Mouse (Mus musculus) kidney, embryonic 15.5 days (tissue): ENCODE results near the gene Hsf4. TPM values are rescaled to one million over a fixed set of nuclear protein-coding genes. Genes with fewer than 3 reads are reported as not detected.
"Not testable (repeated sequence)": the region's sequence is repeated elsewhere in the genome, so short reads cannot be mapped to it uniquely, and the experiment has no call there.

Source experiments
- ATAC-seq: fragments of 200-750 bp; cut with Nextera tagmentation; replicated peaks from 2 replicates; pipeline ENCODE4 v1.8.0; 2017; ENCODE audit warnings: moderate TSS enrichment; ENCODE audit not compliant: low FRiP score
- H3K27ac ChIP-seq: fragments of 300-500 bp; sonication (generic); 2 replicates; pipeline ENCODE4 v1.5.1; 2015; ENCODE audit warnings: mild to moderate bottlenecking, inconsistent platforms
- H3K27me3 ChIP-seq: fragments of 300-500 bp; sonication (generic); 2 replicates; pipeline ENCODE4 v1.6.1; 2015; ENCODE audit warnings: inconsistent platforms
- H3K36me3 ChIP-seq: fragments of 300-500 bp; sonication (generic); 2 replicates; pipeline ENCODE4 v1.6.1; 2015; ENCODE audit warnings: inconsistent platforms
- H3K4me1 ChIP-seq: fragments of 300-500 bp; sonication (generic); 2 replicates; pipeline ENCODE4 v1.6.1; 2015; ENCODE audit warnings: inconsistent platforms
- H3K4me2 ChIP-seq: fragments of 300-500 bp; sonication (generic); 2 replicates; pipeline ENCODE4 v1.6.1; 2015; ENCODE audit warnings: moderate library complexity, mild to moderate bottlenecking, inconsistent platforms
- H3K4me3 ChIP-seq: fragments of 300-500 bp; sonication (generic); replicated peaks from 2 replicates; pipeline ENCODE4 v1.5.1; 2015; ENCODE audit warnings: mild to moderate bottlenecking, inconsistent platforms
- H3K9ac ChIP-seq: fragments of 300-500 bp; sonication (generic); 2 replicates; pipeline ENCODE4 v1.6.1; 2015; ENCODE audit warnings: mild to moderate bottlenecking, inconsistent platforms
- H3K9me3 ChIP-seq: fragments of 300-500 bp; sonication (generic); replicated peaks from 2 replicates; pipeline ENCODE4 v1.6.1; 2016; ENCODE audit warnings: inconsistent platforms
- WGBS: fragments of 180-500 bp; shearing (Covaris S2); methylation state at CpG from one replicate; pipeline ENCODE4 v1.1.7; 2015; ENCODE audit warnings: mixed read lengths; 5-methylcytosine and 5-hydroxymethylcytosine counted together
- polyA plus RNA-seq: library from polyadenylated mRNA; unstranded; fragments of >200 nt; fragmentation: Nextera tagmentation; extraction: Ambion mirVana; gene quantifications from 2 replicates; pipeline ENCODE4 v1.2.1, GENCODE M21; 2015

Gene Hsf4
- polyA plus RNA-seq, 1 experiment from 2014 or later, result 0.12 TPM

DNA sequence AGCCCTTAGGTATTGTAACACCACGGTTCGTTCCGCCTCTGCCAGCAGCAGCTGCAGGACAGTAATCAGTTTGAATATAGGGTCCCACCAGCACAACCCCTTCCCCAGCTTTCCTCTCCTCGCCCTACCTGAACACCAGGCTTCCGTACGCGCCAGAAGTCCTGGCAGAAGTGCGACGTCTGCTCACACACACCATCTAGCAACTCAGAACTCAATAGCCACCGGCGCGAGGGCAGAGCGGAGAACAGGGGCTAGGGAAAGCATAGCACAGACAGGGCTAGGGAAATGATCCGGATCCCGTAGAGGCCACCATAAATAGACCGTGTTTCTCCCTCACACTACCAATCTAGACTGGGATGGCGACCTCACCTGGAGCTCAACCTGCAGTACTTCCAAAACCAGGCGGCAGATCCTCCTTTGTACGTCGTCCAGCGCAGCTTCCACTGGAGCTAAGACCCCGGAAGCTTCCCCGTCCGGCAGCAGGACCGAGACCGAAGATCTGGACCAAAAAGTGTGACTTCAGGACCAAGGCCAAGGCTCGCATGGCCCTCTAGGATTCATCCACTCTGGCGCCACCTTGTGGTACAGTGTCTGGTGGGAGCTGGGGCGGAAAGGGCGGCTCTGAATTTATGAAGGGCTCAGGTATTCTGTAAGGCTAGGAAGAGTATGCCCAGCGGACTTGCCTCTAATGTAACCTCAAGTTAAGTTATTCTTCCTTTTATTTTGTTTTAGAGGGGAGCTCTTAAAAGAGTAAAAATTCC lies 21.1 kb downstream of the Hsf4 start:
- no peak overlapping the region for H3K9ac ChIP-seq
- no peaks in the 10 kb centered on the region for H3K9me3 ChIP-seq
- H3K36me3 ChIP-seq, result no peaks in the 10 kb centered on the region
- H3K4me3 ChIP-seq, result peak overlapping the region; percentile 59
- WGBS, result 8% methylated on average over 31 of the region's 31 CpGs
- H3K4me2 ChIP-seq, result peak overlapping the region; percentile 87
- H3K27ac ChIP-seq, result no peak overlapping the region
- ATAC-seq, result no peak
- peaks cover 32% of the 10 kb centered on the region for H3K4me1 ChIP-seq
- H3K27me3 ChIP-seq, result peaks cover 11% of the 10 kb centered on the region

GRCm38 (mm10) chr8:105291364-105291763 lies 21.8 kb downstream of the Hsf4 start:
- not testable (repeated sequence) for H3K4me3 ChIP-seq, H3K9me3 ChIP-seq, H3K27ac ChIP-seq, H3K36me3 ChIP-seq, ATAC-seq, H3K4me2 ChIP-seq, H3K9ac ChIP-seq
- 82% methylated on average over 8 of the region's 8 CpGs for WGBS
- H3K27me3 ChIP-seq, result peaks cover 11% of the 10 kb centered on the region
- peaks cover 35% of the 10 kb centered on the region for H3K4me1 ChIP-seq

- not testable (repeated sequence) for ATAC-seq, H3K9me3 ChIP-seq, H3K4me2 ChIP-seq, H3K36me3 ChIP-seq, H3K4me3 ChIP-seq, H3K9ac ChIP-seq, H3K27ac ChIP-seq
- H3K4me1 ChIP-seq, result peaks cover 39% of the 10 kb centered on the region
- WGBS, result 68% methylated on average over 3 of the region's 3 CpGs
- peaks cover 11% of the 10 kb centered on the region for H3K27me3 ChIP-seq
Observed at GRCm38 (mm10) chr8:105291802-105292201, 22.2 kb downstream of the Hsf4 start.

DNA sequence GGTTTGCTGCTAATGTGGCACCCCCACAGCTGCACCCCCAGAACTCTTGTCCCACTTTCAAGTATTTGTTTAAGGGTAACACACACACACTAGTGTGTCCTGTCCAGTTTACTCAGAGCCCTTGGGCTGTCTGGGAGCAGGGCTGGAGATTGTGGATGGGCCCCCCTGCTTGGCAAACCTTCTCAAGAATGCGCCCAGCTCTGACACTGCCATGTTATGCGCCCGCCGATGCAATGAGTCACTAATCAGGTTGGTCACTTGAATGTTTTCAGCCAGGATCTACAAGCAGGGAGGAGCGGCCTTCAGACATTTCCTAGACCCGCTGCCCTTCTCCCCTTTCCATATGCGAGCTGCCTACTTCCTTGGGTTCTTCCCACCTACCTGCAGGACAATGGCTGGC lies 22.9 kb downstream of the Hsf4 start:
- no peak overlapping the region for H3K4me3 ChIP-seq
- H3K27ac ChIP-seq, result no peak overlapping the region
- peaks cover 11% of the 10 kb centered on the region for H3K27me3 ChIP-seq
- no peak for ATAC-seq
- H3K4me2 ChIP-seq, result no peak overlapping the region
- no peaks in the 10 kb centered on the region for H3K9me3 ChIP-seq
- H3K4me1 ChIP-seq, result peaks cover 43% of the 10 kb centered on the region
- H3K9ac ChIP-seq, result no peak overlapping the region
- no peaks in the 10 kb centered on the region for H3K36me3 ChIP-seq
- WGBS, result 78% methylated on average over 7 of the region's 7 CpGs

- H3K27ac ChIP-seq, result no peak overlapping the region
- no peak overlapping the region for H3K4me2 ChIP-seq
- peaks cover 42% of the 10 kb centered on the region for H3K4me1 ChIP-seq
- H3K4me3 ChIP-seq, result no peak overlapping the region
- H3K9ac ChIP-seq, result no peak overlapping the region
- no peak for ATAC-seq
- H3K36me3 ChIP-seq, result no peaks in the 10 kb centered on the region
- 69% methylated on average over 19 of the region's 19 CpGs for WGBS
- peaks cover 11% of the 10 kb centered on the region for H3K27me3 ChIP-seq
- no peaks in the 10 kb centered on the region for H3K9me3 ChIP-seq
Observed at GRCm38 (mm10) chr8:105293405-105293804, 23.8 kb downstream of the Hsf4 start.

GRCm38 (mm10) chr8:105294776-105295175 lies 25.2 kb downstream of the Hsf4 start:
- Histone ChIP-seq H3K9ac (no peak overlapping the region), H3K27me3 (peaks cover 11% of the 10 kb centered on the region), H3K27ac (no peak overlapping the region), H3K4me3 (peak overlapping the region; percentile 34), H3K4me2 (peak overlapping the region; percentile 47), H3K36me3 (peaks cover 13% of the 10 kb centered on the region), H3K4me1 (peaks cover 38% of the 10 kb centered on the region), H3K9me3 (no peaks in the 10 kb centered on the region)
- 70% methylated on average over 9 of the region's 9 CpGs for WGBS
- no peak for ATAC-seq

DNA sequence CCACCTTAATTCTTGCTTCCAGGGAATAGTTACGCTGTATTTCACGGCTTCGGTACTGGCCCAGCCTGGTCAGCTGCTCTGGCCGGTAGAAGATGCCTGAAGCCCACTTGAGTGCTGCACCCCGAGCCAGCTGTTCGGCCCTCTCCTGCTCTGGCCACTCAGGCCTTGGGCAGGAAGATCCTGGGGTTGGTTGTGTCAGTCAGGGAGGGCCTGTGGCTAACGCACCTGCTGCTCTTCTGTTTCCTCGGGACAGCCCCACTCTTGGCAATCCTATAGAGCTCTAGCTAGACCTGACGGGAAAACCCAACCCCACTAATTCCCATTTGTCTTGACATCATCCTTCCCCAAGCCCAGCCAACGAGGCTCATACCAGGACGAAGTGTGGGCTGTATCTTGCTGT lies 25.7 kb downstream of the Hsf4 start:
- Histone ChIP-seq H3K4me1 (peaks cover 33% of the 10 kb centered on the region), H3K9me3 (no peaks in the 10 kb centered on the region), H3K9ac (no peak overlapping the region), H3K27ac (peak overlapping the region; percentile 38), H3K36me3 (peaks cover 18% of the 10 kb centered on the region), H3K27me3 (peaks cover 6% of the 10 kb centered on the region), H3K4me2 (peak overlapping the region; percentile 47), H3K4me3 (peak overlapping the region; percentile 34)
- no peak for ATAC-seq
- WGBS, result 68% methylated on average over 11 of the region's 11 CpGs

GRCm38 (mm10) chr8:105295895-105296573 lies 26.4 kb downstream of the Hsf4 start, which contains the start of gene Exoc3l:
Exoc3l (minus strand) TSS chr8:105296101.
- H3K27me3 ChIP-seq, result no peaks in the 10 kb centered on the region
- 58% methylated on average over 11 of the region's 11 CpGs for WGBS
- no peak for ATAC-seq
- H3K9me3 ChIP-seq, result no peaks in the 10 kb centered on the region
- peaks cover 26% of the 10 kb centered on the region for H3K4me1 ChIP-seq
- H3K36me3 ChIP-seq, result peaks cover 25% of the 10 kb centered on the region
- peak within 1 kb of the TSS; percentile 80 for H3K27ac ChIP-seq
- peak within 1 kb of the TSS; percentile 100 for H3K4me3 ChIP-seq
- H3K4me2 ChIP-seq, result peak within 1 kb of the TSS; percentile 92
- peak within 1 kb of the TSS; percentile 97; the same call in 1 of the 2 replicates for H3K9ac ChIP-seq

GRCm38 (mm10) chr8:105297511-105298192 lies 28.1 kb downstream of the Hsf4 start, which contains the start of gene E2f4:
E2f4 (plus strand) TSS chr8:105297663.
- Histone ChIP-seq H3K36me3 (peaks cover 42% of the 10 kb centered on the region), H3K27ac (peak within 1 kb of the TSS; percentile 80), H3K4me1 (peaks cover 26% of the 10 kb centered on the region), H3K9ac (peak within 1 kb of the TSS; percentile 97), H3K27me3 (no peaks in the 10 kb centered on the region), H3K9me3 (no peaks in the 10 kb centered on the region), H3K4me3 (peak within 1 kb of the TSS; percentile 100), H3K4me2 (peak within 1 kb of the TSS; percentile 92)
- ATAC-seq, result peak; percentile 86
- WGBS, result under 1% methylated on average over 58 of the region's 58 CpGs

- ATAC-seq, result no peak
- Histone ChIP-seq H3K4me1 (peaks cover 26% of the 10 kb centered on the region), H3K4me2 (peak overlapping the region; percentile 92), H3K27me3 (no peaks in the 10 kb centered on the region), H3K9ac (peak overlapping the region; percentile 97), H3K36me3 (peaks cover 51% of the 10 kb centered on the region), H3K9me3 (no peaks in the 10 kb centered on the region), H3K27ac (peak overlapping the region; percentile 3; the same call in 1 of the 2 replicates), H3K4me3 (peak overlapping the region; percentile 100)
- 55% methylated on average over 18 of the region's 18 CpGs for WGBS
Observed at GRCm38 (mm10) chr8:105298351-105299252, 29.0 kb downstream of the Hsf4 start.

DNA sequence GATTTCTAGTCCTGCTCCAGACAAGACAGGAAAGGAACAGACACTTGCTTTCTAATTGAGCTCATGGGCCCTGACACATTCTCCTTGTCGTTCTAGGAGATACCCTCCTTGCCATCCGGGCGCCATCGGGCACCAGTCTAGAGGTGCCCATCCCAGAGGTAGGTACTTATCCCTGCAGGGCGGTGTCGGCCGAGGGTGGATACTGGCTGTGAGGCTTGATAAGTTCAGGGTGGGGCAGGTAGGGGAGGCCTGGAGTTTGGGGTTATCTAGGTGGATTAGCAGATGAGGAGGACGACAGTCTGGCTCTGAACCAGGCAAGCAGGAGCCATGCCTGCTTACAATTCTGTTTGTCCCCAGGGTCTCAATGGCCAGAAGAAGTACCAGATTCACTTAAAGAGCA lies 30.4 kb downstream of the Hsf4 start:
- WGBS, result 94% methylated on average over 8 of the region's 8 CpGs
- peak; percentile 59; the same call in 1 of the 2 replicates for ATAC-seq
- H3K27ac ChIP-seq, result no peak overlapping the region
- H3K27me3 ChIP-seq, result no peaks in the 10 kb centered on the region
- no peak overlapping the region for H3K9ac ChIP-seq
- H3K4me2 ChIP-seq, result no peak overlapping the region
- H3K9me3 ChIP-seq, result no peaks in the 10 kb centered on the region
- H3K36me3 ChIP-seq, result peaks cover 65% of the 10 kb centered on the region
- H3K4me3 ChIP-seq, result no peak overlapping the region
- H3K4me1 ChIP-seq, result peaks cover 34% of the 10 kb centered on the region
